Mouse (Mus musculus) thymus, adult 2 months (tissue): ENCODE measurements at regions not wholly inside any gene's neighbourhood (a gene's known extent, or its start where the extent isn't known, plus 50 kb on each side); places are given as distances from the start of the nearest gene placed in this dataset.

Experiments
- CTCF ChIP-seq: fragments of 200-500 bp; IDR thresholded peaks from 2 replicates; pipeline ENCODE4 v1.5.1; 2012; ENCODE audit warnings: mild to moderate bottlenecking, control low read depth, low read length, moderate library complexity, borderline replicate concordance; ENCODE audit not compliant: control insufficient read depth, poor library complexity, insufficient read depth; ENCODE audit errors: extremely low read depth
- POLR2A ChIP-seq: fragments of 200-500 bp; IDR thresholded peaks from 2 replicates; pipeline ENCODE4 v1.6.1; 2012; ENCODE audit warnings: mild to moderate bottlenecking, low read length, control low read depth, moderate library complexity; ENCODE audit not compliant: control insufficient read depth, poor library complexity, insufficient read depth; ENCODE audit errors: extremely low read depth

DNA sequence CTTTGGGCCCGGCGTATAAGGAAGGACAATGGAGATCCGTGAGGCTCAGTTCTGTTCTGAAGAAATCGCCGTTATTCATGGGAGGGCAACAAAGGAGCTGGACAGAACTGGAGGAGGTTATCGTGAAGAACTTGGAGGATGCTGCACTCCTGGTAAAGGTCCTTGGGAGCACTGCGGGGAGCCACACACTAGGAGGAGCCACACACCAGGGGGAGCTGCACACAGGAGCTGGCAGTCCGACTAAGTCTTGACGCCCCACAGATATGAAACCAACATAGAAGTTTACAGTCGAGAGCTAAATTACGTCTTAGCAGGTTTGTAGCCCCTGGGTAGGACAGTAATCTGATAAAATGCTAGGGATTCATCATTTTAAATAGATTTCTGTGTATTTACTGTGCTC lies 138.1 kb upstream of the Serpine2 start:
- TF ChIP-seq CTCF (no peak), POLR2A (no peak)
